ENCODE assay signal across 20 mouse cellular contexts in the genomic region with DNA sequence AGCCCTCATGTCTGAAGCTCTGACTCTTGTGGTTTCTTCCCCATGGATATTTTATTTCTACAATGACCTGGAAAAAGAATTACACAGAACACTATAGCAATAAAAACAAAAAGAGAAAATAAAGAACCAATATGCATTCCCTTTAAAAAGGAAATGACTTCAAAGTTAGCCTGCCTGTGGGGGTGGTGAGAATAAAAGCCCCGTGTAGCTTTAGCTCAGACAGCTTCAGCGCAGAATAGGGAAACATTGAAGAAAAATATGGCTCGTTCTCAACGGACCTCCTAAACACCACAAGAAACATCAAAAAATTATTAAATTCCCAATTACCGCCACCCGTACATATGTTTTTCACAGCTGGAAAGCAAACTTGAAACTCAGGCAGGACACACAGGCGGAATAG.
DNase-seq lines count a peak whose midpoint lies in the region; ATAC-seq and TF ChIP-seq lines count a peak whose summit lies in the region.
"Had no signal": no experiment of that assay in that cellular context is flagged by ENCODE, and none has a peak within 500 bp of the region (broad histone marks: within the 10 kb centered on the region; RNA-seq: fewer than 3 reads in every experiment).

No protein-coding gene starts in this region.

- H3K9ac ChIP-seq in forebrain, embryonic 15.5 days (replicated peaks): no peak overlapping the region
- H3K9ac ChIP-seq: embryonic facial prominence, embryonic 15.5 days; hindbrain, embryonic 13.5 days had no signal

- peak overlapping the region; percentile 93 for H3K27ac ChIP-seq in forebrain, embryonic 15.5 days (replicated peaks)
- no peak overlapping the region for H3K27ac ChIP-seq in forebrain, embryonic 10.5 days
- H3K27ac ChIP-seq in left cerebral cortex, adult 2 months: peak overlapping the region; percentile 85
- H3K27ac ChIP-seq in cortical plate, adult 2 months (ENCODE audit: insufficient read depth, low read length): peak overlapping the region; percentile 94
- H3K27ac ChIP-seq: embryonic facial prominence, embryonic 15.5 days; heart, embryonic 10.5 days; hindbrain, embryonic 13.5 days had no signal

- no peak for TF ChIP-seq CTCF in left cerebral cortex, adult 2 months (IDR thresholded peaks at IDR 0.05)
- no peak for TF ChIP-seq CTCF in cortical plate, adult 2 months (IDR thresholded peaks at IDR 0.05; ENCODE audit: extremely low read depth, insufficient read depth, low read length)

- no peak for DNase-seq in forebrain, embryonic 10.5 days (ENCODE audit: extremely low spot score, low spot score)
- no peak for DNase-seq in left cerebral cortex, adult 2 months (ENCODE audit: extremely low spot score in 1 of 2, low spot score in 2 of 2)
- DNase-seq in left cerebral cortex, adult 11 months (ENCODE audit: low spot score): no peak
- DNase-seq: adrenal gland, adult 2 months; adrenal gland, postnatal 25 days; embryo, embryonic 11 days; gastrocnemius, postnatal 10 days; heart, adult 18-20 months; heart, postnatal 10 days; heart, postnatal 4 days had no signal

- intact Hi-C loops in left cerebral cortex, adult 2 months (cut with DNase I): loop anchor here (2.0 to 5.0 kb wide), 5 partner anchors 37 to 332 kb away; no protein-coding TSS in a partner anchor

- no peaks in the 10 kb centered on the region for H3K36me3 ChIP-seq in forebrain, embryonic 15.5 days
- H3K36me3 ChIP-seq in forebrain, embryonic 10.5 days (replicated peaks): no peaks in the 10 kb centered on the region
- H3K36me3 ChIP-seq: embryonic facial prominence, embryonic 15.5 days; heart, embryonic 10.5 days; hindbrain, embryonic 13.5 days had no signal

- no peaks in the 10 kb centered on the region for H3K27me3 ChIP-seq in forebrain, embryonic 15.5 days
- H3K27me3 ChIP-seq in forebrain, embryonic 10.5 days (ENCODE audit: poor library complexity, severe bottlenecking): no peaks in the 10 kb centered on the region
- H3K27me3 ChIP-seq: CH12.LX; embryonic facial prominence, embryonic 15.5 days; hindbrain, embryonic 13.5 days; Patski had no signal

- H3K4me3 ChIP-seq in forebrain, embryonic 15.5 days: no peak overlapping the region
- no peak overlapping the region for H3K4me3 ChIP-seq in forebrain, embryonic 10.5 days
- no peak overlapping the region for H3K4me3 ChIP-seq in left cerebral cortex, adult 2 months
- no peak overlapping the region for H3K4me3 ChIP-seq in cortical plate, adult 2 months (ENCODE audit: insufficient read depth, low read length)
- H3K4me3 ChIP-seq: embryonic facial prominence, embryonic 15.5 days; erythroblast, embryonic 14.5 days; heart, embryonic 10.5 days; hindbrain, embryonic 13.5 days had no signal

- no peak for TF ChIP-seq POLR2A in cortical plate, adult 2 months (IDR thresholded peaks at IDR 0.05; ENCODE audit: extremely low read depth, insufficient read depth, low read length)

- H3K9me3 ChIP-seq in forebrain, embryonic 15.5 days: no peaks in the 10 kb centered on the region
- H3K9me3 ChIP-seq in forebrain, embryonic 10.5 days: no peaks in the 10 kb centered on the region
- H3K9me3 ChIP-seq: embryonic facial prominence, embryonic 15.5 days; heart, embryonic 10.5 days; hindbrain, embryonic 13.5 days had no signal

- no peak overlapping the region for H3K4me2 ChIP-seq in forebrain, embryonic 15.5 days (replicated peaks)
- H3K4me2 ChIP-seq: embryonic facial prominence, embryonic 15.5 days; hindbrain, embryonic 13.5 days had no signal

- 85% methylated on average over 7 of the region's 7 CpGs for WGBS in forebrain, embryonic 15.5 days
- 90% methylated on average over 7 of the region's 7 CpGs for WGBS in forebrain, embryonic 10.5 days

- ATAC-seq in forebrain, embryonic 15.5 days (replicated peaks): no peak
- no peak for ATAC-seq in activated CD4-positive, CD25-positive, alpha-beta regulatory T cell, adult 4 months
- ATAC-seq: intestine, embryonic 16.5 days; Patski had no signal

- peaks cover 33% of the 10 kb centered on the region for H3K4me1 ChIP-seq in forebrain, embryonic 15.5 days
- H3K4me1 ChIP-seq in forebrain, embryonic 10.5 days: peaks cover 15% of the 10 kb centered on the region; the same call in 1 of the 2 replicates
- peaks cover 12% of the 10 kb centered on the region for H3K4me1 ChIP-seq in cortical plate, adult 2 months (ENCODE audit: control insufficient read depth, insufficient read depth, low read length)
- H3K4me1 ChIP-seq: embryonic facial prominence, embryonic 15.5 days; heart, embryonic 10.5 days had no signal
